Mouse (Mus musculus): Measurements from ENCODE around the gene Mien1. TPM values are rescaled to one million over a fixed set of nuclear protein-coding genes. Genes with fewer than 3 reads are reported as not detected.
A peak's percentile ranks its signal among the peaks of the same experiment; 100 is the strongest.

Gene Mien1
- polyA plus RNA-seq, 1 experiment = 89.1 TPM

GRCm38 (mm10) chr11:98461109-98461720 lies 22.4 kb upstream of the Mien1 start:
- Histone ChIP-seq H3K4me1 (peaks cover 27% of the 10 kb centered on the region), H3K9me3 (no peaks in the 10 kb centered on the region), H3K4me3 (replicated peaks) (no peak overlapping the region), H3K36me3 (replicated peaks; ENCODE audit: low read length) (no peaks in the 10 kb centered on the region), H3K27me3 (replicated peaks) (peaks cover 78% of the 10 kb centered on the region)
- TF ChIP-seq FLI1 (IDR thresholded peaks at IDR 0.05; ENCODE audit: low read length) = no peak
- no peak for TF ChIP-seq GATA1 (IDR thresholded peaks at IDR 0.05; ENCODE audit: borderline replicate concordance, low read length)

- Histone ChIP-seq H3K36me3 (replicated peaks; ENCODE audit: low read length) (no peaks in the 10 kb centered on the region), H3K9me3 (peaks cover 7% of the 10 kb centered on the region), H3K27me3 (replicated peaks) (peaks cover 81% of the 10 kb centered on the region), H3K4me1 (peaks cover 27% of the 10 kb centered on the region), H3K4me3 (replicated peaks) (no peak overlapping the region)
- TF ChIP-seq GATA1 (IDR thresholded peaks at IDR 0.05; ENCODE audit: borderline replicate concordance, low read length) = no peak
- TF ChIP-seq FLI1 (IDR thresholded peaks at IDR 0.05; ENCODE audit: low read length) = no peak
Measured at GRCm38 (mm10) chr11:98459860-98460259, 21.1 kb upstream of the Mien1 start.

GRCm38 (mm10) chr11:98459071-98459741 lies 20.4 kb upstream of the Mien1 start:
- Histone ChIP-seq H3K27me3 (replicated peaks) (peaks cover 85% of the 10 kb centered on the region), H3K9me3 (peaks cover 7% of the 10 kb centered on the region), H3K4me3 (replicated peaks) (no peak overlapping the region), H3K4me1 (peaks cover 27% of the 10 kb centered on the region), H3K36me3 (replicated peaks; ENCODE audit: low read length) (no peaks in the 10 kb centered on the region)
- TF ChIP-seq FLI1 (IDR thresholded peaks at IDR 0.05; ENCODE audit: low read length) (no peak), GATA1 (IDR thresholded peaks at IDR 0.05; ENCODE audit: borderline replicate concordance, low read length) (no peak)

DNA sequence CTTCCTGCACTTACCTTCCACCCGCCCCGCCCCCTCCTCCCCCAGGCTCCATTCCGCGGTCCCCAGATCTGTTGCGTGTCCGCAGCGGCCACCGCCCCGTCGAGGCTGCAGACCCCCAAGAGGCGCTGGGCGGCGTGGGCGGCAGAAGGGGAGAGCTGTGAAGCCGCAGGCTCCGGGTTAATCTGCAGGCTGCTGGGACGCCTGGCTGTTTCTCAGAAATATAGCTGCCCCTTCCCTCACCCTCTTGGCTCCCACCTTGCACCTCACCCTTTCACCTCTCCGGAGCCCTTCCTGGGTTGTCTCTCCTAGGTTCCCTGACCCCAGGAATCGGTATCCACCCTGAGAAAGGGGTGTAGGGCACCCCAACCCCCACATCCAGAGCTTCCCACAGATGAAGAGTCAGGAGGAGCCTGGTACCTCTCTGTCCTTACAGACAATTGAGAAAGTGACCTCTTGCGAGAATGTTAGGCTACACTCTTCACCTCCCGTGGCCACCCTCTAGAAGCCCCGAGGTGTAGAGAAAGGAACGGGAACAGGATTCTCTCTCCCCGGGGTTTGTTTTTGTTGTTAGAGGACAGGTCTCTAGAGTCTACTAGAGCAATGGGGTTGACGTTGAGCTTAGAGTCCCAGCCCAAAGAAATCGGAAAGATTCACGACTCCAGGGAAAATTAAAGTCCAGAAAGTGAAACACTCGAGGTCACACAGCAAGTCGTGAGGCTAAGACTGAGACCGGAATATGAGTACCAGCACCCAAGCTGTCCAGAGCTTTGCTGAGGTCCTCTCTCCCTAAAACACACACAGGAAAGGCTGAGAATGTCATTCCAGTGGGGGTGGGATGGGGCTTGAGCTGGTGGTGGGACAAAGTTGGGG lies 19.6 kb upstream of the Mien1 start:
- Histone ChIP-seq H3K4me1 (peaks cover 27% of the 10 kb centered on the region), H3K4me3 (replicated peaks) (peak overlapping the region; percentile 92), H3K27me3 (replicated peaks) (peaks cover 87% of the 10 kb centered on the region), H3K36me3 (replicated peaks; ENCODE audit: low read length) (no peaks in the 10 kb centered on the region), H3K9me3 (peaks cover 7% of the 10 kb centered on the region)
- TF ChIP-seq FLI1 (IDR thresholded peaks at IDR 0.05; ENCODE audit: low read length) (no peak), GATA1 (IDR thresholded peaks at IDR 0.05; ENCODE audit: borderline replicate concordance, low read length) (no peak)

- Histone ChIP-seq H3K4me3 (replicated peaks) (peak overlapping the region; percentile 92), H3K4me1 (peaks cover 27% of the 10 kb centered on the region), H3K27me3 (replicated peaks) (peaks cover 94% of the 10 kb centered on the region), H3K9me3 (peaks cover 7% of the 10 kb centered on the region), H3K36me3 (replicated peaks; ENCODE audit: low read length) (no peaks in the 10 kb centered on the region)
- no peak for TF ChIP-seq GATA1 (IDR thresholded peaks at IDR 0.05; ENCODE audit: borderline replicate concordance, low read length)
- TF ChIP-seq FLI1 (IDR thresholded peaks at IDR 0.05; ENCODE audit: low read length) = no peak
Measured at GRCm38 (mm10) chr11:98457367-98458120, 18.8 kb upstream of the Mien1 start.

DNA sequence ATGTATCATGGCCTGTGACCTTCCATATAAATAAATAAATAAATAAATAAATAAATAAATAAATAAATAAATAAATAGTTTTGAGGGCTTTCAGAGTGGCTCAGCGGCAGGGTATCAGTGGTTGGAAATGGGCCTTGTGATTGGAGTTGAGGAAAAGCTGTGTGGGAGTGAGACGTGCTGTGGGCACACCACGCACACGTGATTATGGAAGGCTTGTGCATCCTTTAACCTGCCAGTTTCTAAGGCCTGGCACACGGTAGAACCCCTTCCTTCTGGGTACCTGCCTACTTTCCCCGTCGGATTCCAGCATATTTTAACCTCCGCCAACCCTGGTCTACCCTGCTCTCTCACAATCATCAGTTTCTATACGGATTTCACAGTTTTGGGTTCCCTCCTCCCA lies 18.2 kb upstream of the Mien1 start:
- peaks cover 94% of the 10 kb centered on the region for H3K27me3 ChIP-seq (replicated peaks)
- no peaks in the 10 kb centered on the region for H3K36me3 ChIP-seq (replicated peaks; ENCODE audit: low read length)
- peaks cover 27% of the 10 kb centered on the region for H3K4me1 ChIP-seq
- H3K4me3 ChIP-seq (replicated peaks) = peak overlapping the region; percentile 92
- TF ChIP-seq GATA1 (IDR thresholded peaks at IDR 0.05; ENCODE audit: borderline replicate concordance, low read length) (no peak), FLI1 (IDR thresholded peaks at IDR 0.05; ENCODE audit: low read length) (no peak)
- peaks cover 7% of the 10 kb centered on the region for H3K9me3 ChIP-seq

- peaks cover 25% of the 10 kb centered on the region for H3K4me1 ChIP-seq
- TF ChIP-seq GATA1 (IDR thresholded peaks at IDR 0.05; ENCODE audit: borderline replicate concordance, low read length) (no peak), FLI1 (IDR thresholded peaks at IDR 0.05; ENCODE audit: low read length) (no peak)
- no peak overlapping the region for H3K4me3 ChIP-seq (replicated peaks)
- no peaks in the 10 kb centered on the region for H3K36me3 ChIP-seq (replicated peaks; ENCODE audit: low read length)
- peaks cover 7% of the 10 kb centered on the region for H3K9me3 ChIP-seq
- peaks cover 93% of the 10 kb centered on the region for H3K27me3 ChIP-seq (replicated peaks)
Measured at GRCm38 (mm10) chr11:98456545-98456944, 17.8 kb upstream of the Mien1 start.

GRCm38 (mm10) chr11:98455484-98455883 lies 16.7 kb upstream of the Mien1 start:
- Histone ChIP-seq H3K4me1 (peaks cover 18% of the 10 kb centered on the region), H3K27me3 (replicated peaks) (peaks cover 93% of the 10 kb centered on the region), H3K36me3 (replicated peaks; ENCODE audit: low read length) (no peaks in the 10 kb centered on the region), H3K4me3 (replicated peaks) (no peak overlapping the region), H3K9me3 (peaks cover 7% of the 10 kb centered on the region)
- TF ChIP-seq FLI1 (IDR thresholded peaks at IDR 0.05; ENCODE audit: low read length) (no peak), GATA1 (IDR thresholded peaks at IDR 0.05; ENCODE audit: borderline replicate concordance, low read length) (no peak)
